Mouse (Mus musculus) forebrain, embryonic 16.5 days (tissue): ENCODE results near the gene Ctsd. TPM values are rescaled to one million over a fixed set of nuclear protein-coding genes. Genes with fewer than 3 reads are reported as not detected.

Experiments
- ATAC-seq: fragments of 200-750 bp; cut with Nextera tagmentation; 2 replicates; pipeline ENCODE4 v1.8.0; 2017; ENCODE audit warnings: mild to moderate bottlenecking, moderate library complexity
- H3K27ac ChIP-seq: fragments of 300-500 bp; sonication (generic); 2 replicates; pipeline ENCODE4 v1.5.1; 2014; ENCODE audit warnings: low read length, control low read depth
- H3K27me3 ChIP-seq: fragments of 300-500 bp; sonication (generic); replicated peaks from 2 replicates; pipeline ENCODE4 v1.6.1; 2014; ENCODE audit warnings: low read length; ENCODE audit not compliant: control insufficient read depth, insufficient read depth
- H3K36me3 ChIP-seq: fragments of 300-500 bp; sonication (generic); 2 replicates; pipeline ENCODE4 v1.6.1; 2014; ENCODE audit not compliant: control insufficient read depth, insufficient read depth
- H3K4me1 ChIP-seq: fragments of 300-500 bp; sonication (generic); replicated peaks from 2 replicates; pipeline ENCODE4 v1.6.1; 2014; ENCODE audit warnings: low read length; ENCODE audit not compliant: control insufficient read depth, insufficient read depth
- H3K4me2 ChIP-seq: fragments of 300-500 bp; sonication (generic); 2 replicates; pipeline ENCODE4 v1.6.1; 2014; ENCODE audit warnings: mild to moderate bottlenecking, low read length, control low read depth
- H3K4me3 ChIP-seq: fragments of 300-500 bp; sonication (generic); replicated peaks from 2 replicates; pipeline ENCODE4 v1.5.1; 2014; ENCODE audit warnings: mild to moderate bottlenecking, low read length, control low read depth
- H3K9ac ChIP-seq: fragments of 300-500 bp; sonication (generic); replicated peaks from 2 replicates; pipeline ENCODE4 v1.6.1; 2014; ENCODE audit warnings: low read depth, low read length, control low read depth
- H3K9me3 ChIP-seq: fragments of 300-500 bp; sonication (generic); 2 replicates; pipeline ENCODE4 v1.6.1; 2016; ENCODE audit warnings: low read length; ENCODE audit not compliant: control insufficient read depth
- WGBS: fragments of 180-500 bp; shearing (Covaris S2); extraction: QIAGEN DNeasy Blood & Tissue Kit; methylation state at CpG from one replicate; pipeline ENCODE4 v1.1.7; 2014; 5-methylcytosine and 5-hydroxymethylcytosine counted together
- polyA plus RNA-seq: library from polyadenylated mRNA; unstranded; fragments of >200 nt; fragmentation: Nextera tagmentation; extraction: Ambion mirVana; gene quantifications from 2 replicates; pipeline ENCODE4 v1.2.1, GENCODE M21; 2015

Gene Ctsd
- polyA plus RNA-seq, 1 experiment from 2014 or later: 203 TPM

DNA sequence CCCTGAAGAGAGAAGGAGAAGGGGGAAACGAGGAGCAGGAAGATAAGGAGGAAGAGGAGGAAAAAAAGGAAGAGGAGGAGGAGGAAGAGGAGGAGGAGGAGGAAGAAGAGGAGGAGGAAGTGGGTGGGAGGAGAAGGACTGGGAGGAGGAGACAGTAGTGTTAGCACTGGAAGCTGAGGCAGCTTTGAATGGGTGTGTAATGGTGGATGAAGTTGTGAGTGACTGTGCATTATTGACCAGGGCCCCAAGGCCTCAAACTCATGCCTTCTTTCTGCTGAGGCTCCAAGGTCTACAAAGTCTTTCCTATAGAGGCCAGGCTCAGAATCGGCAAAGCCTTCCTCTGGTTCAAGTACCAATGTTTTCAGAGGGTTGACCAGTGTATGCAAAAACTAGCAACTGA is 34.0 kb upstream of the Ctsd start:
- no peaks in the 10 kb centered on the region for H3K4me1 ChIP-seq
- no peak overlapping the region for H3K9ac ChIP-seq
- no peaks in the 10 kb centered on the region for H3K36me3 ChIP-seq
- WGBS: 71% methylated on average over 2 of the region's 2 CpGs
- no peak overlapping the region for H3K4me3 ChIP-seq
- H3K9me3 ChIP-seq: no peaks in the 10 kb centered on the region
- ATAC-seq: no peak
- H3K27ac ChIP-seq: no peak overlapping the region
- H3K27me3 ChIP-seq: no peaks in the 10 kb centered on the region
- H3K4me2 ChIP-seq: no peak overlapping the region

DNA sequence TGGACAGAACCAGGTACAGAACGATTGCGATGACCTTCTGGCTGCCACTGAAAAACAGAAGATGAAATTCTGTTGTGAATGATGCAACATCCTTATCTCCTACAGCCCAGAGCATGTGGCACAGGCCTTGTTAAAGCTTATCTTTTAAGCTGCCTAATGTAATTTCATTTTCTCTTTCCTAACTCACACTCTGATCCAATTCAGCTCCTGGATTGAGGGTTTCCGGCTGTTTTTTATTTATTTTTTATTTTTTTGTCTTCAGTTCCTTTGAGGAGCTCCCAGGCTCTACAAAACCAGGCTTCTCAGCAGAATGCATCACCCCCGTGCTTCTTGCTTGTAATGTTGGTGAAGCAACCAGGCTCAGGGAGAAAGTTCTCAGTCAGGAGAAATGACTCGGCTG is 32.0 kb upstream of the Ctsd start:
- Histone ChIP-seq H3K36me3 (no peaks in the 10 kb centered on the region), H3K9me3 (no peaks in the 10 kb centered on the region), H3K9ac (no peak overlapping the region), H3K27me3 (no peaks in the 10 kb centered on the region), H3K27ac (no peak overlapping the region), H3K4me3 (no peak overlapping the region), H3K4me2 (no peak overlapping the region), H3K4me1 (no peaks in the 10 kb centered on the region)
- ATAC-seq: no peak
- 90% methylated on average over 5 of the region's 5 CpGs for WGBS

DNA sequence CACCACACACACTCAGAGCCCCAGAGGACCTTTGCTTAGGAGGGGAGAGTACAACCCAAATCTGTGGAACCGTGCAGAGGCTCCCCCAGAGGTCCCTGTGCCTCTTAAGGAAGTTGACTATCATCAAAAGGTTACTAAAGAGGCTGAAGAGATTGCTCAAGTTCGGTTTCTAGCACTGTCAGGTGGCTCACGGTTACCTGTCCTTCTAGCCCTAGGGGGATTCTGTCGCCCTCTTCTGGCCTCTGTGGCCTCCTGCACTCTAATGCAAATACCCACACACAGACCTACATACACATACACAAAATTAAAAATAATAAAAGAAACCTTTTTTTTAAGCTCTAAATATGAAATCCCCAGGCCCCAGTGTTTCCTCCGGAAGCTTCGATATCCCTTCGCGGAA is 30.8 kb upstream of the Ctsd start:
- WGBS: 88% methylated on average over 8 of the region's 8 CpGs
- H3K27ac ChIP-seq: no peak overlapping the region
- no peak for ATAC-seq
- H3K4me2 ChIP-seq: no peak overlapping the region
- no peak overlapping the region for H3K9ac ChIP-seq
- no peaks in the 10 kb centered on the region for H3K4me1 ChIP-seq
- no peaks in the 10 kb centered on the region; the same call in 1 of the 2 replicates for H3K27me3 ChIP-seq
- H3K9me3 ChIP-seq: no peaks in the 10 kb centered on the region
- H3K36me3 ChIP-seq: no peaks in the 10 kb centered on the region
- H3K4me3 ChIP-seq: no peak overlapping the region

DNA sequence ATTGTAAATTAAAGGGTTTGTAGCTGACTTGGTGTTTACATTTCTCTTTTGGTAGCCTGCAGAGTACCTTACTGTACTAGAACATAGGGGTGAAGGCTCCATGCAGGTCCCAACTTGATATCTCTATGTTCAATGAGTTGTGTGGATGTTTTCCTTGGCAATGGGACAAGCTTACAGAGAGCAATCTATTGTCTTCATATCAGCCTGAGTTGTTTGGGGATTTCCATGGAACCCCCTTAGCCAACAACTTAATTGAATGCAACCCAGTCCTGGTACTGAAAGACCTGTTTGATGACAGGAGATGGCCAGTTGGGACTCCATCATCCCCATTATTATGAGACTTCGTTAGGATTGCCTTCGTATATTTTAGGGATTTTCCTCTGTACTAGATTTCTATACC is 30.2 kb upstream of the Ctsd start:
- H3K9ac ChIP-seq: no peak overlapping the region
- no peaks in the 10 kb centered on the region for H3K36me3 ChIP-seq
- H3K27ac ChIP-seq: no peak overlapping the region
- H3K4me3 ChIP-seq: no peak overlapping the region
- no peak overlapping the region for H3K4me2 ChIP-seq
- no peaks in the 10 kb centered on the region for H3K4me1 ChIP-seq
- ATAC-seq: no peak
- 87% methylated on average over 2 of the region's 2 CpGs for WGBS
- no peaks in the 10 kb centered on the region; the same call in 1 of the 2 replicates for H3K27me3 ChIP-seq
- no peaks in the 10 kb centered on the region for H3K9me3 ChIP-seq

DNA sequence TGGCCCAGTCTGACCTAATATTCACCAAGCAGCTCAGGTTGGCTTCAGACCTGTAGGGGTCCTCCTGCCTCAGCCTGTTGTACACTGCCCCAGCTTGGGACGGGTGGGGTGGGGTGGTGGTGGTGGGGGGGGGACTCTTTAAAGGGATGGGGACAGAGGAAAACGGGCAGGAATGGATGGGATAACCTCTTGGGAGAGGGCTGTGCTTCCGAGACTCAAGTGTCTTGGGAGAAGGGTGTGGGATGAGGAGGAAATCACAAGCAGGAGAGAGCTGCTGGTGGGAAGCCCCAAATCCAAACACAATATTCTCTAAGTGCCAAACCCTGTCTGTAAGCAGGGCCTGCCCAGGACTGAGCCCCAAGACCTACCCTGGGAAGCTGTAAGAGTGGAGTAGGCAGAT is 28.4 kb upstream of the Ctsd start:
- 78% methylated on average over 3 of the region's 3 CpGs for WGBS
- Histone ChIP-seq H3K36me3 (no peaks in the 10 kb centered on the region), H3K4me2 (no peak overlapping the region), H3K27me3 (no peaks in the 10 kb centered on the region; the same call in 1 of the 2 replicates), H3K9me3 (no peaks in the 10 kb centered on the region), H3K4me1 (no peaks in the 10 kb centered on the region), H3K27ac (no peak overlapping the region), H3K4me3 (no peak overlapping the region), H3K9ac (no peak overlapping the region)
- ATAC-seq: no peak

DNA sequence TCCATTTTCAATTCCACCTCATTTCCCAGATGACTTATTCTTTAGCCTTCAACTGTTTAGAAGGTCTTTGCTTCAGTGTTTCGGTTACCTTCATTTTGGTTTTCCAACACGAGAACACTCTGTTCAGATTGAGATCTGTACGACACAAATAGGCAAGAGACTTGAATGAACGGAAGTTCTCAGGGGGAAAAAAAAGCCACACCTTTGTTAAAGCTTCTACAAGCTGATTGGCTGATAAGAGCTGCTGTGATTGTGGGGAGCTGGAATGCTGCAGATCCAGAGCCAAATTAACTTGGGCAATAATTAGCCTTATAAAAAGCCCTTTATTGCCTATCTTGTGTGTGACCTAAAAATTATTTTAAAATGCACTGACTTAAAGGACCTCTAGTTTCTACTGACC is 27.5 kb upstream of the Ctsd start:
- Histone ChIP-seq H3K4me2 (no peak overlapping the region), H3K27me3 (no peaks in the 10 kb centered on the region; the same call in 1 of the 2 replicates), H3K9me3 (no peaks in the 10 kb centered on the region), H3K9ac (no peak overlapping the region), H3K4me3 (no peak overlapping the region), H3K4me1 (no peaks in the 10 kb centered on the region), H3K27ac (no peak overlapping the region), H3K36me3 (no peaks in the 10 kb centered on the region)
- 35% methylated on average over 4 of the region's 4 CpGs for WGBS
- ATAC-seq: no peak

DNA sequence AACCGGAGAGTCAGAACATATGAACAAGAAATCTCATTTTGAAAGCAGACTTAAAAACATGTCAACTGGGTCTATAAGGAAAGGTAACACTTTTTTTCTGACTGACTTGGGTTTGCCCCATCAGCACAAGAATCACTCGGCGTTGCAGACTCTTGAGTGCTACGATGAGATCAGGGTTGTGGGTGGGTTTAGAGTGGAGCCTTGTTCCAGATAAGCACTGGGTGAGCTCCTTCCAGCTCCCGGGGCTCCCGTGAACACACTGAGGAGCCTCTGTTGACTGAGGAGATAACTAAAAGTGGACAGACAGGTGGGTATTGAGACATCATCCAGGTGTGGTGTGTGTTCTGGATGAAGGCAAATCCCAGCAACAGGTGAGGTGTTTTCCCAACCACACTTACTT is 25.4 kb upstream of the Ctsd start:
- no peak for ATAC-seq
- no peak overlapping the region for H3K4me2 ChIP-seq
- H3K27me3 ChIP-seq: no peaks in the 10 kb centered on the region; the same call in 1 of the 2 replicates
- H3K9me3 ChIP-seq: no peaks in the 10 kb centered on the region
- H3K4me1 ChIP-seq: no peaks in the 10 kb centered on the region
- no peak overlapping the region for H3K9ac ChIP-seq
- WGBS: 94% methylated on average over 6 of the region's 6 CpGs
- H3K36me3 ChIP-seq: no peaks in the 10 kb centered on the region
- H3K27ac ChIP-seq: no peak overlapping the region
- H3K4me3 ChIP-seq: no peak overlapping the region

DNA sequence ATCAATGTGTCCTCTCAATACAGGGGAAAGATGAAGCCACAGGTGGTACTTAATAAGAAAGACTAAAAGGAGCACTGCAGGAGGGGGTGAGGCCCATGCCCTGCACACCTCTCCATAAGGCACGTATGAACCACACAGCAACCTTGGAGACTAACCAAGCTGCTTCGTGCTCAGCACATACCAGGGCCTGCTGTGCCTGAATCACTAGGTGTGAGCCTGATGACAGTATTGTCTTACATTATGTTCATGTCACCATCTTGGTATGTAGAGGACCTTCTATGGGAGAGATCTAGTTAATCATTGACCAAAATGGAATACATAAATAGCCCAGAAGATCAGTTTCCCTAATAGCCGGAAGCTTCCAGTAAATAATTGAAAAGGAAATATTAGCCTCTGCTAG is 21.8 kb upstream of the Ctsd start:
- no peak overlapping the region for H3K4me2 ChIP-seq
- no peaks in the 10 kb centered on the region for H3K4me1 ChIP-seq
- no peaks in the 10 kb centered on the region; the same call in 1 of the 2 replicates for H3K27me3 ChIP-seq
- WGBS: 87% methylated on average over 3 of the region's 3 CpGs
- no peaks in the 10 kb centered on the region for H3K36me3 ChIP-seq
- no peak overlapping the region for H3K4me3 ChIP-seq
- no peak overlapping the region for H3K27ac ChIP-seq
- ATAC-seq: no peak
- no peak overlapping the region for H3K9ac ChIP-seq
- H3K9me3 ChIP-seq: no peaks in the 10 kb centered on the region

DNA sequence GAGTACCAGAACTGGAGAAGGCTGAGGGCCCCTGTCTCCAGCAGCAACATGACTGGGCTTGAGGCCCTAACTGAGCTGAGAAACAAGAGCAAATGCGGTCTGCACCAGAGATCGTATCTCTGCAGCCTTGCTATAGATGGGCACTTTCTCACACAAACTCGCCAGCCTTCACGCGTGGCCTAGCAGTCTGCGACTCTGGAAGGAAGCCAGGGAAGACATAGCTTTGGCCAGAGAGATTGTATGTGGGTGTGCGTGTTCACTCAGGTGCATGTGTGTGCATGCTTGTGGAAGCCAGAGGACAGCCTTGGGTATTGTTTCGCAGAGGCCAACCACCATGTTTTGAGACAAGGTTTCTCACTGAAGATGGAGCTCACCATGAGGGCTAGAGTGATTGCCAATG is 20.8 kb upstream of the Ctsd start:
- H3K4me2 ChIP-seq: no peak overlapping the region
- ATAC-seq: no peak
- WGBS: 94% methylated on average over 8 of the region's 8 CpGs

DNA sequence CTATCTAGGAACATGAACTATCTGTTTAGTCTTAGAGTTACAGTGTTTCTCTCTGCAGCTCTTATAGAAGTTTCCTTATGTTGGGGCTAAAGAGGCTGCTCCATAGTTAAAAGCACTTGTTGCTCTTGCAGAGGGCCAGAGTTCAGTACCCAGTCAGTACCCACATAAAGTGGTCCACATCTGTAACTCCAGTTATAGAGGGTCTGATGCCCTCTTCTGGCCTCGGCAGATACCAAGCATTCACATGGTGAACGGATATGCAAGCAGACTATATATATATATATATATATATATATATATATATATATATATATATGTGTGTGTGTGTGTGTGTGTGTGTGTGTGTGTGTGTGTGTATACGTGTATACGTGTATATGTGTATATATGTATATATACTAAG is 20.1 kb upstream of the Ctsd start:
- no peak for ATAC-seq
- no peaks in the 10 kb centered on the region for H3K9me3 ChIP-seq
- H3K4me2 ChIP-seq: no peak overlapping the region
- no peaks in the 10 kb centered on the region for H3K4me1 ChIP-seq
- no peaks in the 10 kb centered on the region for H3K27me3 ChIP-seq
- no peaks in the 10 kb centered on the region for H3K36me3 ChIP-seq
- no peak overlapping the region for H3K9ac ChIP-seq
- WGBS: 71% methylated on average over 4 of the region's 4 CpGs
- H3K27ac ChIP-seq: no peak overlapping the region
- H3K4me3 ChIP-seq: no peak overlapping the region

More for the DNA sequence above, 20.8 kb upstream of the Ctsd start:
- Histone ChIP-seq H3K9ac (no peak overlapping the region), H3K36me3 (no peaks in the 10 kb centered on the region), H3K27ac (no peak overlapping the region), H3K27me3 (no peaks in the 10 kb centered on the region), H3K4me3 (no peak overlapping the region), H3K4me1 (no peaks in the 10 kb centered on the region), H3K9me3 (no peaks in the 10 kb centered on the region)
